Mouse (Mus musculus) left cerebral cortex, postnatal 4 days (tissue): ENCODE results near the gene Ephb2. TPM values are rescaled to one million over a fixed set of nuclear protein-coding genes. Genes with fewer than 3 reads are reported as not detected.

Experiments
- DNase-seq: peaks from one replicate; pipeline ENCODE4 v3.0.0-alpha.2; 2022
- intact Hi-C: fragments of 180-260 bp; cut with DNase I; formaldehyde crosslinking; loops from one replicate; pipeline ENCODE4 v1.15.1; 2025
- total RNA-seq, 2 experiments: library from RNA; stranded (reverse); gene quantifications; 2 replicates each; pipeline ENCODE4 v1.2.3; 2021

The Ephb2 gene
- total RNA-seq, 2 experiments from 2014 or later = 73.6 to 75.3 TPM

GRCm38 (mm10) chr4:136710345-136710744 lies 125.4 kb downstream of the Ephb2 start:
- intact Hi-C loops = no loop called here
- DNase-seq = no peak

GRCm38 (mm10) chr4:136708956-136709355 lies 126.8 kb downstream of the Ephb2 start:
- no peak for DNase-seq
- intact Hi-C loops = no loop called here

- DNase-seq = no peak
- intact Hi-C loops = no loop called here
Observed at GRCm38 (mm10) chr4:136706696-136707095, 129.1 kb downstream of the Ephb2 start.

- intact Hi-C loops = no loop called here
- DNase-seq = no peak
Observed at GRCm38 (mm10) chr4:136705091-136705490, 130.7 kb downstream of the Ephb2 start.

- intact Hi-C loops = no loop called here
- DNase-seq = no peak
Observed at GRCm38 (mm10) chr4:136704551-136704950, 131.2 kb downstream of the Ephb2 start.

GRCm38 (mm10) chr4:136703351-136703750 lies 132.4 kb downstream of the Ephb2 start:
- intact Hi-C loops = no loop called here

GRCm38 (mm10) chr4:136702456-136702855 lies 133.3 kb downstream of the Ephb2 start:
- peak; percentile 97 for DNase-seq
- intact Hi-C loops = no loop called here

More at GRCm38 (mm10) chr4:136703351-136703750, 132.4 kb downstream of the Ephb2 start:
- DNase-seq = no peak

GRCm38 (mm10) chr4:136701236-136701635 lies 134.6 kb downstream of the Ephb2 start:
- intact Hi-C loops = no loop called here
- DNase-seq = peak; percentile 74

GRCm38 (mm10) chr4:136699084-136699450 lies 136.7 kb downstream of the Ephb2 start:
- DNase-seq = peak; percentile 87
- intact Hi-C loops = no loop called here

GRCm38 (mm10) chr4:136698404-136699083 lies 137.2 kb downstream of the Ephb2 start:
- DNase-seq = peak; percentile 96
- intact Hi-C loops = no loop called here

GRCm38 (mm10) chr4:136697325-136697724 lies 138.5 kb downstream of the Ephb2 start:
- no peak for DNase-seq
- intact Hi-C loops = no loop called here

- intact Hi-C loops = no loop called here
- DNase-seq = peak; percentile 71
Observed at GRCm38 (mm10) chr4:136696381-136696925, 139.3 kb downstream of the Ephb2 start.

- intact Hi-C loops = no loop called here
Observed at GRCm38 (mm10) chr4:136695696-136696095, 140.1 kb downstream of the Ephb2 start.

GRCm38 (mm10) chr4:136690034-136690433 lies 145.8 kb downstream of the Ephb2 start:
- no peak for DNase-seq
- intact Hi-C loops = no loop called here

More at GRCm38 (mm10) chr4:136695696-136696095, 140.1 kb downstream of the Ephb2 start:
- no peak for DNase-seq

- intact Hi-C loops = no loop called here
Observed at GRCm38 (mm10) chr4:136688113-136688512, 147.7 kb downstream of the Ephb2 start.

GRCm38 (mm10) chr4:136685431-136685869 lies 150.3 kb downstream of the Ephb2 start:
- intact Hi-C loops = no loop called here
- no peak for DNase-seq

More at GRCm38 (mm10) chr4:136688113-136688512, 147.7 kb downstream of the Ephb2 start:
- no peak for DNase-seq

GRCm38 (mm10) chr4:136684485-136684884 lies 151.3 kb downstream of the Ephb2 start:
- intact Hi-C loops = no loop called here
- no peak for DNase-seq

GRCm38 (mm10) chr4:136680641-136681040 lies 155.1 kb downstream of the Ephb2 start:
- intact Hi-C loops = no loop called here
- DNase-seq = no peak

- intact Hi-C loops = loop anchor here (5.0 to 10.0 kb wide), 2 partner anchors 163 to 196 kb away; no protein-coding TSS in a partner anchor
- no peak for DNase-seq
Observed at GRCm38 (mm10) chr4:136679221-136679620, 156.6 kb downstream of the Ephb2 start.

- peak; percentile 92 for DNase-seq
- intact Hi-C loops = loop anchor here (5.0 to 10.0 kb wide), 2 partner anchors 164 to 196 kb away; no protein-coding TSS in a partner anchor
Observed at GRCm38 (mm10) chr4:136678480-136678879, 157.3 kb downstream of the Ephb2 start.

- intact Hi-C loops = loop anchor here (5.0 to 10.0 kb wide), 2 partner anchors 167 to 199 kb away; no protein-coding TSS in a partner anchor
- no peak for DNase-seq
Observed at GRCm38 (mm10) chr4:136675439-136675838, 160.3 kb downstream of the Ephb2 start.
